Mouse (Mus musculus): ENCODE measurements around the gene Clp1. TPM values are rescaled to one million over a fixed set of nuclear protein-coding genes. Genes with fewer than 3 reads are reported as not detected.
"Not testable (repeated sequence)": the region's sequence is repeated elsewhere in the genome, so short reads cannot be mapped to it uniquely, and the experiment has no call there.

The Clp1 gene
- total RNA-seq, 1 experiment from 2014 or later = 12.3 TPM

DNA sequence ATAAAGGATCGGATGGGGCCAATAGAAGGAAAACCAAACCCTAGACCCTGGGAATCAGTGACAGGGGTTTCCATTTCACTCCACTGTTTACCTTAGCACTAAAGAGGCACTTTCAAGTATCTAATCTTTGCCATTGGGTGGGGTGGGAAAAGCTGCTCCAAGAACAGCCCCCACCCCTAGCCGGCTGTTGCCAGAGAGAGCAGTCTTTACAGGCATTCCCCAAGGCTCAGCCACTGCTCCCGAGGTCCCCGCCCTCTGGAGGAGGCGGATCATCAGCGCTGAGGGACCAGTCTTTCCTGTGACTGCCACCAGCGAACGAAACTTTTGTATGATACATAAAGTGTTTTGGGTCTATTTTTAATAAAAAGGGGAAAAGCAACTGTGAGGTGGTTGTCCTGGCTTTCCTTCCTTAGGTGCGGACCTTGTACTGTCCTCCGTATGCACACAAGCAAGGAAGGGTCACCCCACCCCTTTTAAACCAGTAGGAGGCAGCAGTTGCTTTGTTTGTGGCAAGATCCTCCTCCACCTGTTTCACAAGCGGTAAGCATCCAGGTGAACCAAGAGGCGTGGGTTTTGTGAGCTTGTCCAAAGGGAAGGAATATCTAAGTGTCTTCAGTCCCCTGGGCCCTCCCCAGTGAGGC lies 11.2 kb upstream of the Clp1 start:
- DNase-seq = peak; percentile 25

DNA sequence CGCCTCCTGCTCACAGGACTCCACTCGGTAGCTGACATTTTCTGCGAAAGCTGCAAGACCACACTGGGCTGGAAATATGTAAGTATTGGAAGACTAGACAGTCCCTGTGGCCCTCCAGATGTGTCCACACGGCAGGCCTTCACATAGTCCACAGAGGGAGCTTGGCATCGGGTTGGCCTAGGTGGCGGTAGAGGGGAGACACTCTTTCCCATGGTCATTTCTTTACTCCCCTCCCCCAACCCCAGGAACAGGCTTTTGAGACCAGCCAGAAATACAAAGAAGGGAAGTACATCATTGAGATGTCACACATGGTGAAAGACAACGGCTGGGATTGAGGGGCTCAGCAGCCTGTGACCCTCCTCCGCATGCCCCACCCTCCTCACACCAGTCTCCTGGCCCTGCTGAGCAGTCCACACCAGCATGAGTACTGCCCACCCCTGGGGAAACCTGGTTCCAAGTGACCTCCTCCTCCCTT lies 10.3 kb upstream of the Clp1 start:
- DNase-seq = no peak

DNA sequence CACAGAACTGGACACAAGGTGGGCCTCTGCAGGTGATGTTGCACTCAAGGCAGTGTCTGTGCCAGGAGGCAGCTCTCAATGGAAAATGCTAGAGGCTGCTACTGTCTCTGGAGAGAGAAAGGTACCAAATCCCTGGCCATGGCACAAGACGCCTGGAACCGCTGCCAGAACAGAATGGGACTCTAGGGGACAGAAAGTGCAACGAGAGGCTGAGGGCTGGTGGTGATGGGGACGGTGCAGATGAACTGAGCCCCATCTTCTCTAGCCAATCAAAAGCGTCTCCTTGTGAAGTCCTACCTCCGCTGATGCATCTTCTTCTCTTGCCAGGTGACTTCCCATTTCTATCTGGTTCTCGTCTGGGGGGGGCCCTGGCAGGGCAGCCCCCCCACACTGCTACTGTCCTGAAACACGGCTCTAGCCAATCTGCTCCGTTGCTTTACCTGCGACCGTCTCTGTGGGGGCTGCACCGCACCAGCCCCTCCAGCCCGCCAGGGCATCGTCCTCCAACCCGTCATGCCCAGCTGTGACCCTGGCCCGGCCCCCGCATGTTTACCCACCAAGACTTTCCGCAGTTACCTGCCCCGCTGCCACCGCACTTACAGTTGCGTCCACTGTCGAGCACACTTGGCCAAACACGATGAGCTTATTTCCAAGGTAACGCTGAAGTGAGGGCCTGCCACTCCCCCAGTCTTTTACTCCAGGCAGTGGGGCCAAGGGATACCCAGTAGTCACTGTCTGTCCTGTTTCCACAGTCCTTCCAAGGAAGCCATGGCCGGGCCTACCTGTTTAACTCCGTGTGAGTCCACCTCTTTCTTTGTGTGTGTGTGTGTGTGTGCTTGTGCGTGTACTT lies 9.4 kb upstream of the Clp1 start:
- DNase-seq = no peak

DNA sequence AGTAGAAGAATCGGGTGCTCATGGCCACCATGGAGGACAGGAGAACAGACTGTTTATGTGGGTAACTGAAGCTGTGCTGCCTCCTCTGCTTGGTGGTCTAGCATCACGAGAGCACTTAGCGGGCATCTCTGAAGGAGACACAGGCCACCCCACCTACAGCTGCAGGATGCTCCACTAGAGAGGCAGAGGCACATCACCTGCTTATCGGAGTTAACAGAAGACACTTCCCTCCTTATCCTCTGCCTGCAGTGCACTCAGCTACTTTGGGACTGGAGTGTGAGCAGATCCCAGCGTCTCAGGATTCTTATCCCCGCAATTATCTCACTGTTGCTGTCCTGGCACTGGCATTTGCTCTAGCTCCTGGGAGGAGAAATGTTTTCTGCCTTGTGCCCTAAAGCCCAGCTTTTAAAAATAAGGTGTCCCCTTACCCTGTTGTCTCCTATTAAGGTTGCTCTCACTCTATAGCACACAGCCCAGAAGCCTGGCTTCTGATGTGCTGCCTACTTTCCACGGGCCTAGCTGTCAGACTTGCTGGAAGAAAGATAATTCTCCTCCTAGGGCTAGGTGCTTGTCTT lies 8.3 kb upstream of the Clp1 start:
- no peak for DNase-seq

DNA sequence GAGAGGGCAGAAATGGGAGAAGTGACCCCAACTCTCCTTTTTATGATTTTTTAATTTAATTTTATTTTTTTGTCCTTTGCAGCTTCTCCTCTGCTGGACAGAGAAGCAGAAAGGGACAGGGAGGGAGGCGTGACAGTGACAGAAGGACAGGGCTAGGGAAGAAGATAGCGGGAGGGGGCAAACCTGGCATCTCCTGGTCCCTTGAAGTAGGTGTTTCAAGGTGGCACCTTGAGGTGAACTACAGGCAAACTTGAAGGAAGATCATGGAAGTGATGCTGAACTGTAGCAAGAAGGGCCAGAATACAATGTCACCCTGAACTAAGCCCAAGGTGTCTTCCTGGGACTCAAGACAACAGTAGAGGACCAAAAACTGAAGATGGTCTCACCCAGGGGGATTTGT lies 7.8 kb upstream of the Clp1 start:
- no peak for DNase-seq

DNA sequence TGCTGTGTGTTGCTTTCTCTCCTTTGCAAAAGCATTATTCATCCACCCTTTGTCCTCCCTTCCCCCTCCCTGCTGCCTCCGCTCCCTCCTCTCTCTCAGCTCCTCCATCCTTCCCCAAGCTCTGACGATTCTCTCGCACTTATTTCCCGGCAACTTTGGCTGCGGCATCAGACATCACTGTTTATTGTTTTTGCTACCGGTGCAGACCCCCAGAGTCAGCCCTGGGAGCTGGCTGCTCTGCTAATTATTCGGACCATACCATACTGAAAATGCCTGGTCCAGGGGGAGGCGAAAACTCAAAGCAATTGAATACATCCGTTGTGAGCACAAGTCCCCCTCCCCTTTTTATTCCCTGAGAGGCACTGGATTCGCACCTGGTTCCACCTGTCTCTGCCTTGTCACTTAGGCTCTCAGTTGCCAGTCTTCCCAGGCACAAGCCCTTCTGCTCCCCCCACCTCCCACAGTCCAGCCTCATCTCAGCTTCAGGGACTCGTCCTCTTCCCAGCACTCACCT lies 7.3 kb upstream of the Clp1 start:
- no peak for DNase-seq

DNA sequence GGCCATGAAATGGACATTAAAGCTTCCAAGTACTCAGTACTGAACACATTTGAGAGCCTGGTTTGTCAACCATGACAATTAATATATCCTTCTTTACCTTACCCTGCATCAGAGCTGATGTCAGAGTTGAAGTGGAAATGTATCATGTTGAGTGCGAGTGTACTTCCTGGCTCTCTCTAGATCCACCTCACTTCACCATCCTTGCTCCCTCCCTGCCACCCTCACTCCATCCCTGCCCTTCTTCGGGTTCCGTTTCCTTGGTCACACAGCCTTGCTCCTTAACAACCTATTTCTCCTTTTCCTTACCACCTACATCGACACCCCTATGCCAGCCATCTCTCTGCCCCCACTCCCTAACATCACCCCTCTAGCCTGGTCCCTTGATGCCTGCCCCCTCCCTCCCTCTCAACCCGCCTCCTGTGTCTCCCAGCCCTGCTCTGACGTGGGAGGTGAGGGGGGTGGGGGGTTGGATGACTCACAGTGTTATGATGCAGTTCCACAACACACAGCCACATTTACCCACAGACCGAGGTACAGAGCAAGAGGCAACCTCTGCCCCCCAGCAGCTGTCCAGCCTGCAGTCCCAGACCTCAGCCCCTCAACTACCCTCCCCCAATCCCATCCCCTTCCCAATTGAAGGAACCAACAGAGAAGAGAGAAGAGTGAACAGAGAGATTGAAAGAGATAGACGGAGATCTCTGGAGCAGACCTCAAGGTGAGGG lies 6.6 kb upstream of the Clp1 start, which contains the start of gene Ypel4:
TSS of gene Ypel4 (plus strand) at position 480 of the 722 bp plus-strand sequence.
- DNase-seq = peak; percentile 67

DNA sequence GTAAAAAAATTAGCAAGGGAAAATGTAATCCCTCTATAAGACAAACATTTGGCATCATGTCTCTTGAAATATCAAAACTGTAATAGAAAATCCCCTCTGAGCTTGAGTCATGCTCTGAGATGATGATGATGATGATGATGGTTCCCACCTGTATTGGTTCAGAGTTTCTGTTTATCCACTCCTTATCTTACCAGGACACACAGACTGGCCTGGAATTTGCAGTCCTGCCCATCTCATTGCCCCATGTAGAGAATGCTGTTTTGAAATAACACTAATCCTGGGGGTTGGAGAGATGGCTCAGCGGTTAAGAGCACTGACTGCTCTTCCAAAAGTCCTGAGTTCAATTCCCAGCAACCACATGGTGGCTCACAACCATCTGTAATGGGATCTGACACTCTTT lies 5.2 kb upstream of the Clp1 start:
- no peak for DNase-seq

DNA sequence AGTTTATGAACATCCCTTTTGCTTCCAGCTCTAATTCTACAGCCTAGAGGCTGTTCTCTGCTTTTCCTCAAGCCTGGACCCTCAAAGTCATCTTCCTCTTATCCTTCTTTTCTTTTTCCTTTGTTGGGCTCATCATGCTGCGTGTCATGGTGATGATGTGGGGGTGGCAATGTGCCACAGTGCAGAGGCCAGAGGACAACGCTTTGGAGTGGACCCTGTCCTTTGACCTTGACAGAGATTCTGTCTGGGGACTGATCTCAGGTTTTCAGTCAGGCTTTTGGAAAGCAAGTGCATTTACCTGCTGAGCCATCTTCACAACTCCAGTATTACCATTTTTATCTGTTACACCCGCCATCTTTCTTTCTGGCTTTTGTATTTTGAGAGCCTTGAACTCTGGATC lies 4.1 kb upstream of the Clp1 start:
- DNase-seq = no peak

DNA sequence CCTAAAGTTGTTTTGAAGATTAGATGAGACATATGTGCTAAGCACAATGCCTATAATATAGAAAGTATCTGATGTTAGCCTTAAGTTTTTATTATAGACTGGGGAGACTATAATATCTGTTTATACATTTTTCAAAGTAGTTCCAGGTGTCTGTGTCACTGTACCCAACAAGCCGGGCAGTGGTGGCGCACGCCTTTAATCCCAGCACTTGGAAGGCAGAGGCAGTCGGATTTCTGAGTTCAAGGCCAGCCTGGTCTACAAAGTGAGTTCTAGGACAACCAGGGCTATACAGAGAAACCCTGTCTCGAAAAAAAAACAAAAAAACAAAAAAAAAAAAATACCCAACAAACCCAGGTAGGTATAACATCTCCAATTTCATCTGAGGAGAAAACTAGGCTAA lies 1.0 kb upstream of the Clp1 start:
- DNase-seq = not testable (repeated sequence)

DNA sequence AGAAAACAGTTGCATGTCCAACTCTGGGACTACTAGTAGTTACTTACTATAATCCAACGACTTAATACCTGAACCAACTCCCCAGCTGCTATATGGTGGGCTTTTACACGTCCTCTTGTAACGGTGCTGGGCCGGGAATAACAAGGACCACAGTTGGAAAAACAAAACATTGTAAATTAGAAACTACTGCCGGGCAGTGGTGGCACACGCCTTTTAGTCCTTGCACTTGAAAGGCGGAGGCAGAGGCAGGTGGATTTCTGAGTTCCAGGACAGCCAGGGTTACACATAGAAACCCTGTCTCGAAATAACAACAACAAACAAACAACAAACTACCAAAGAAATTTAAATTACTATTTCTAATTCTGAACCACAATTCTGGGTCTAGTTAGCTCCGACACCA lies 434 bp downstream of the Clp1 start:
- DNase-seq = no peak

DNA sequence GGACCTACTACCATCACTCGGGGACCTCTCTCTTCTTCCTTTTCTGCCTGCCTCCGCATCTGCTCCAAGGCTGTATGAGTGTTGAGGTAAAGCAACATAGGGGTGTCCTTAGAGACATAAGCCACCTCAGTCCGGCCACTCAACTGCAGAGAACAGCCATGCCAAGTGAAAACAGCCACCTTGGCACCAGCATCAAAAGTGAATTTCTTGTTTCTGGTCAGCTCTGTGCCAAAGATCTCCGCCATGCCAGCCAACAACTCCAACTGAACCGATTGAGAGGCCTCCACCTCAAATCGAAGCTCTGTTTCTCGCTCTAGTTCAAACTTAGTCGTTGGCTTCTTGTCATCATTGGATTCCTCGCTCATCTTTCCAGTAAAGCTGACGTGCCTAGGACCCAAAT lies 1.4 kb downstream of the Clp1 start:
- no peak for DNase-seq

DNA sequence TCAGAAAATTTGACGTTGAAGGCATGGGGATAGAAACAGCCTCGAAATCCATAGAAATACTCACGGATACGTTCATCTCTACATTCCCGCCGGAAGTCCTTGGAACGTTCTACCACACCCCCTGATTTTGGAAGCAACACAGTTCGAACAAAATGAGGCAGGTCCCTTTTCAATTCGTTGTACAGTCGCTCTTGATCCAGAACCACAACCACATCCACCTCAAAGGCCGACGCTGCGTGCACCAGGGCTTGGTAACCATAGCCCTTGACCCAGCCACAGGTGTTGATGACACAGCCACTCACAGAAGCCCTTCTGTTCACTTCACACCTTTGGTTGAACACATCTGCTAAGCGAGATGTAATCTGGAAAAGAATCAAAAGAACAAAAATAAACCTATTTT lies 3.3 kb downstream of the Clp1 start:
- no peak for DNase-seq

DNA sequence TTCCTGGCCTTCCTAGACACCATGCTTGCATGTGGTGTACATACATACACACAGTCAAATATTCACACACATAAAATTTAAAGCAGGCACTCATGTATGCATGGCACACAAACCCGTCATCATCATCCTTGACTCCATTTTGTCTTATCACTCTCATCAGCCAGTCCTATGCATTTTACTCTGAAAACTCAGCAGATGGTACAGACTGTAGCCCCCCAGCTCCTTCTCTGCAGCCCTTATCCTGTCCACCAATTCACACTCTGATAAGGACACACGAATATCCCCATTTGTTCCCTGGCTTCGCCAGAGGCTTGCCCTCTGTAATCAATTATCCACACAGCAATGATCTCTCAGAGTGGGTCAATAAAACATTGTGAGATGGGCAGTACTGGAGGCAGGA lies 6.0 kb downstream of the Clp1 start:
- no peak for DNase-seq

DNA sequence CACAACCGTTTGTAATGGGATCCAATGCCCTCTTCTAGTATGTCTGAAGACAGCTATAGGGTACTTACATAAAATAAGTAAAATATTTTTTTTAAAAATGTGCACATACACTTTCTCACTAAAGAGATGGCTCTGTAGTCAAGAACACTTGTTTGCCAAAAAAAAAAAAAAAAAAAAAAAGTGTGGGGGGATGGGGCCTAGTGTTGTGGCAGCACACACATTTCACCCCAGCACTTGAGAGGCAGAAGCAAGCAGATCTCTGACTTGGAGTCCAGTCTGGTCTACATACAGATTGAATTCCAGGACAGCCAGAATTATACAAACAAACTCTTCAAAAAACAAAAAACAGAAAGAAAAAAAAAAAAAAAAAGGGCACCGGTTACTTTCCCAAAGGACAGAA lies 6.4 kb downstream of the Clp1 start:
- no peak for DNase-seq

DNA sequence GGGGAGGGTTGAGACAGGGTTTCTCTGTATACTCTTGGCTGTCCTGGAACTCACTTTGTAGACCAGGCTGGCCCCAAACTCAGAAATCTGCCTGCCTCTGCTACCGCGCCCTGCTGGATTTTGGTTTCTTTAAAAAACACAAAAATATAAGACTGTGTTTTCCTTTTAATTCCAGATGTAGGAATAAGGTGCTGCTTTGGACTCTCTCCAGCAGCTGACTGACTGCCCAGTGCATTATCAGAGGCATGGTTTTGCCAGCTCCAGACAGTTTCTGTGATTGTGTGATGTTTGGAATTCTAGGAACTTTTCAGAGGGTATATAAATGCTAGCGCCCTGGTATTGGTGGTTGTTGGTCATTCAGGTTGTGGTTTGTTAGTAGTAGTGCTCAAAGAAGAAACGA lies 9.8 kb downstream of the Clp1 start:
- no peak for DNase-seq

DNA sequence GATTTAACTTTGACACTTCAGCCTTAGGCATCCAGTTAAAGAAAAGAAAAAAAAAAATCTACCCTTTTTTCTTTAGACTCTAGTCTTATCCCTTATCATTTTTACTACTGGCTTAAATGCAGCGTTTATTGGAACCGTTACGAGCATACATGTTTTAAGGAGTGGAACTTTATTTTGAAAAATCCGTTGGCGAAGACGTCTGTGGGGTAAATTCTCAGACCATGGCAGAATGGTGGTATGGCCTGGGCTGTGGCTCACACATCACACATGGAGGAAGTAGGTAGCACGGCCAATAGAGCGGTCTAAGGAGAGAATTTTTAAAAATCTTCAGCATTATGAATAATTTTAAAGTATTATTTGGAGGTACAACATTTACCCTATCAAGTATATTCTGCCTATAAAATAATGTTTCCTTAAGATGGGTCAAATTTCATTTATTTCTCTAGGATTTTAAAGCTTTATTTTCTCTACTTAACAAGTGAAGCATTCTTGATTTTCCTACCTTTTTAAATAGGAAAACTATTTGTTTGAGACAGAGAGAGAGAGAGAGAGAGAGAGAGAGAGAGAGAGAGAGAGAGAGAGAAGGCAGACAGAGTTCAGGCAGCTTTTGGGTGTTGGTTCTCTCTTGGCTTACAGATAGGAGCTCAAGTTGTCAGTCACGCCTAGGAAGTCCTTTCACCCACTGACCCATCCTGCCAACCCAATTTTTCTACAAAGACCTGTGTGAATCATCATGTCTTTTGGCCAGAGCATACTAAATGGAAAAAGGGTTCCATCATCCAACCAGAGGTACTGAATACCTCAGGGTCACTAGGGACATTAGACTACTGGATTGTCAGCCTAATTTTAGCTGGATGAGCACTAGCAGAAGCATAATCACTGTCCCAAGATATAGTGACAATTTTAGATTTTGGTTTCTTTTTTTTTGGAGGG lies 10.5 kb downstream of the Clp1 start:
- DNase-seq = no peak

DNA sequence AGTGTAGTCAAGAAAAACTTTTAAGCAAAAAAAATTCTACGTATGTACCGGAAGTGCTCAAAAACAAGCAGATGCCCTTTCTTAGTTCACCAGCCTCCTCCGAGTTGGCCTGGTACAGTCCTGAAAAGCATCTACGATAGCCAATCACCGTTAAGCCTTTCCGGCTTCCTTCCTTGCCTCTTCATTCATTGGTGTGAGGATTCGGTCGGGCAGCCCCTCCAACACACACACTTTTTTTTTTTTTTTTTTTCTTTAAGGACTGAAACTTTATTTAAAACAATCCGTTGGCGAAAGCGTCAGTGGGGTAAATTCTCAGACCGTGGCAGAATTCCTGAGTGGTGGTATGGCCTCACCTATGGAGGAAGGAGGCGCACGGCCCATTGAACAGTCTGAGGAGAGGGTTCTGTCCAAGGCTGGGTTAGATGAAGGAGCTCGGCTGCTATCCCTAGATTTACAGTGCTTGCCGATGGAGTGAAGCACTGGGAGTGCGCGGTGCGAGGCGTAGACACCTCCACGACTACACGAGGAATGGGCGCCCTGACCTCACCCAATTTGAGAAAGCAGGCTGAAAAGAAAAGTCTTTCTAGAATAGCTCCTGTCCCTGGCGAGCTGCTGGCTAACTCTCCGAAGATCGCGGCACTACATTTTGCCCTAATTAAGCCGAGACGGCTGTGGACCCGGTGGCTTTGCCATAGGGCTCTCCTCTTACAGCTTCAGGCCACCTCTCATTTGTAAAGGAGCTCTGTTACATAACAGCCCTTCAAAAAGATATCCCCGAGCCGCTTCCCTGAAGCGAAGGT lies 11.4 kb downstream of the Clp1 start:
- DNase-seq = peak; percentile 60

DNA sequence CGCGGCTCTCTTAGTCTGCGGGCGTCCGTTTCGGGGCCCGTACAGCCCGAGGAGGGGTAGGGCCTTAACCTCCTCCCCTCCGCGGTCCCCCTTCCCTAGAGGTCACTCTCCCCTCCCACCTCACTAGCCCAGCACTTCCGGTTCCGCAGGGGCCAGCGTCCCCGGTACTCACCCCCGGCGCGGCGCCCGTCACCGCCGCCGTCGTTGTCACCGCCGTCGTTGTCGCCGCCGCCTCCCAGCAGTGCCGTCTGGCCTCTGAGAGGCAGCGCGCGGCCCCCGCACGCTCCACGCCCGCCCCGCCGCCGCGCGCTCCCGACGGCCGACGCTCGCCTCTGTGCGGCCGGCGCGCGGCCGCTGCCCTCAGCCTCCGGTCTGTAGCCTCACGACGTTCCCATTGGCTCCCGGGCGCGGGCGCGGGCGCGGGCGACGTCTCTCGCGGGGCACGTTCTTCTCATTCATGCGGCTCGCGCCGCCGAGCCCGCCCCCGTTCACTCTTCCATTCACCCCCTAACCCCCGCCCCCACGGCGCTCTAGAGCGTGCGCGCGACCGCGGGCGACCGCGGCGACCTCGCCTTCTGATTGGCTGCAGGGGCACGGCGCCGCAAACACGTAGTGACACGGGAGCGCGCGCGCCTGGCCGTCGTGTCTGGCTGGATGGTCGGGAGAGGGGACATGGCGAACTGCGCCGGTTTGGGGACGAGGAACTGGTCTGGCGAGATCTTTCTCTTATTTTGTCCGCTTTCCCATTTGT lies 12.2 kb downstream of the Clp1 start, which contains the start of gene Zdhhc5:
TSS of gene Zdhhc5 (minus strand) at position 370 of the 751 bp plus-strand sequence.
- DNase-seq = peak; percentile 98

DNA sequence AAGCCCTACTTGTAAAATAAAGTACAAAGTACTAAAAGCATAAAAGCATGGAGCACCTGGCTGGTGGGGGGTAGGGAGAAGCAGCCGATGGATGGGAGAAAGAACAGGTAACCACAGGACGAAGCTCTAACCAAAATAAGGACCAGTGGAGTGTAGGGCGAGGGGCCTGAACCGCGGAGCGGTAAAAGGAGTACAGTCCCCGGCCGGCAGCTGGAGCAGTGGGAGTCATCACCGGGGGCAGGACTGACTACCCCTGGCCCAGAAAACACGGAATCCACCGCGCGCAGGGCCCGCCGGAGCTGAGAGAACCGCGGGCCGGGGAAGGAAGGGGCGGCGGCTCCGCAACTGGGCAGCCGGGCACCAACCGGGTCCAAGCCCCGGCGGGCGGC lies 12.7 kb downstream of the Clp1 start:
- DNase-seq = no peak

Data from adrenal gland, postnatal 25 days (tissue).